Mouse (Mus musculus): ENCODE results near the gene B9d1. TPM values are rescaled to one million over a fixed set of nuclear protein-coding genes. Genes with fewer than 3 reads are reported as not detected.

B9d1 gene
- polyA plus RNA-seq, 3 experiments from 2014 or later = 2.2 to 4.4 (median 2.4) TPM

DNA sequence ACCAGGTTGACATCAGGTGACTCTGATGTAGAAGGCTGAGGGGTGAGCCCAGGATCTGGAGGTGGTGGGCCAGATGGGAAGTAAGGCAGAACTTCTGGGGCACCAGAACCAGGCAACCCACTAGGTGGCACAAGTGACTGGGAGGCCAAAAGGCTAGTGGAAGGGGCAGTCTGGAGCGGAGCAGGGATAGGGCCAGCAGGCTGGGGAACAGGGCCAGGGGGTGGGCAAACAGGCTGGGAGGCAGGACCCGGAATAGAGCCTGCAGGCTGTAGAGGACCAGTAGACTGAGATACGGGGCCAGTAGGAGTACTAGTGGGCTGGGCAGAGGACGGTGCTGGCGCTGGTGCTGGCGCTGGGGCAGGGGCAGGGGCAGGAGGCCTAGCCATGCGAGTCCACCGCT is 15.1 kb upstream of the B9d1 start:
- no peak for ATAC-seq

DNA sequence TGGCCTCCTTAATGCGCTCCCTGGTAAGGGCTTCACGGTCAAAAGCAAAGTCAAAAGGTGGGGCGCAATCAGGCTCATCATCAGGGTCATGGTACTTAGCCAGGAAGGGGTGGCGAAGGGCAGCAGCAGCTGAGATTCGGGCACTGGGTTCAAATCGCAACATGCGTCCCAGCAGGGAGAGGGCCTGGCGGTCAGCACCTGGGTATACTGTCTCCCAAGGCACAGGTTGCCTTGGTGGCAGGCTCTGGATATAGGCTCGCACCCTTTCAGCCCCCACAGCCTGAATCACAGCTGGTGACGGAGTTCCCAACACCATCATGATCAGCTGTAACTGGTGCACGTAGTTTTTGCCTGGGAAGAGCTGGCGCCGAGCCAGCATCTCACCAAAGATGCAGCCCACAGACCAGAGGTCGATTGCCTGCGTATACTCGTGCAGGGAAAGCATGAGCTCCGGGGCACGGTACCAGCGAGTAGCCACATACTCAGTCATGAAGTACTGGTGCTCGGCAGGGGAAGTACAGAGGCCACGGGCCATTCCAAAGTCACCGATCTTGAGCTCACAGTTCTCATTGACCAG is 13.9 kb upstream of the B9d1 start:
- no peak for ATAC-seq

DNA sequence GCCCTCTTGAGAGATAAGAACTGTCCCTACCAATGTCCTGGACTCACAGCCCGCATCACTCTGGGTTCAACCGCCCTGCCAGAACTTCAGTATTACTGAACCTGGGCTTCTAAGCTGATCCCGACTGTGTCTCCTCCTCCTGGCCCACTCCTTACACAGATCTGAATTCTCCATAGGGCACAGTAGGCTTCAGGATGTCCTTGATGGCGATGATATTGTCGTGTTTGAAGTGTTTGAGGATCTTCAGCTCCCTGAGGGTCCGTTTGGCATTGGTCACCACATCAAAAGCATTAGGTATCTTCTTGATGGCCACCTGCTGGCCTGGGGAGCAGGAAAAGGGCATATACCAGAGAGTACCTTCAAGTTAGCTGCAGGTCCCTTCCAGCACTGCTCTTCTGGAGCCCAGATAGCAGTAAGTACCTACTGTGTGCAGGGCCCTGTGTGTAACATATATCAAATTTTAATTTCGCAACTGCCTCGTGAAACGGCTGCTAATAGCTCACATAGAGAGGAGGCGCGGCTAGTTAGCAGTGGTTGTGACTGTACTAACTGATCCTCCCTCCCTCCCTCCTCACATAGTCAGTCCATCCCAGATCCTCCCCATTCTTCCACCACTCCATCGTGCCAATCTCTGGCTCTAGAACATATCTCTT is 12.1 kb upstream of the B9d1 start:
- ATAC-seq = no peak

DNA sequence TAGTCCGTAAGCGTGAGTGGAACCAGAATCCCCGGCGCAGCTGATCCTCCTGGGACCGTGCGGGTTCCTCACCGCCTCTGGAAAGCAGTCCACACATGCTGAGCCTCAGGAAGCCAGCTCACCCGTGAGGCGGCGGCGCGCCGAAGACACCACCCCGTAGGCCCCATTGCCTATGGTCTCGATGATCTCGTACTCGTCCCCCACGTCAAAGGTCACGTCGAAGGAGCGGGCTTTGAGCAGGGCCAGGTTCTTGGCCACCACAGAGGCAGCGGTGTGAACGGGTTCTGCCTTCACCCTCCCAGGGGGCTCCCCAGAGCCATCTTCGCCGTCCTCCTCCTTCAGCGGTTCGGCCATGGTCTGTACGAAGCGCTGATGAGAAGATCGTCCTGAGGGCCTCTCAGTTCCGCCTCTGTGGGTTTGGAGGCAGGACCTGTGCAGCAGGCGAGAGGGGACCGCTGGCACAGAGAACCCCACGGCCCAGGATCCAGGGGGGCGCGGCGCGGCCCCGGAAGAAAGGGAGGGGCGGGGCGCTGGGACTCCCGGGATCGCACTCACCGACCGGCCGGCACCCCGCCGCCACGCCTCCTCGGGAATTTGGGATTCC is 11.3 kb upstream of the B9d1 start:
- ATAC-seq = peak; percentile 45

DNA sequence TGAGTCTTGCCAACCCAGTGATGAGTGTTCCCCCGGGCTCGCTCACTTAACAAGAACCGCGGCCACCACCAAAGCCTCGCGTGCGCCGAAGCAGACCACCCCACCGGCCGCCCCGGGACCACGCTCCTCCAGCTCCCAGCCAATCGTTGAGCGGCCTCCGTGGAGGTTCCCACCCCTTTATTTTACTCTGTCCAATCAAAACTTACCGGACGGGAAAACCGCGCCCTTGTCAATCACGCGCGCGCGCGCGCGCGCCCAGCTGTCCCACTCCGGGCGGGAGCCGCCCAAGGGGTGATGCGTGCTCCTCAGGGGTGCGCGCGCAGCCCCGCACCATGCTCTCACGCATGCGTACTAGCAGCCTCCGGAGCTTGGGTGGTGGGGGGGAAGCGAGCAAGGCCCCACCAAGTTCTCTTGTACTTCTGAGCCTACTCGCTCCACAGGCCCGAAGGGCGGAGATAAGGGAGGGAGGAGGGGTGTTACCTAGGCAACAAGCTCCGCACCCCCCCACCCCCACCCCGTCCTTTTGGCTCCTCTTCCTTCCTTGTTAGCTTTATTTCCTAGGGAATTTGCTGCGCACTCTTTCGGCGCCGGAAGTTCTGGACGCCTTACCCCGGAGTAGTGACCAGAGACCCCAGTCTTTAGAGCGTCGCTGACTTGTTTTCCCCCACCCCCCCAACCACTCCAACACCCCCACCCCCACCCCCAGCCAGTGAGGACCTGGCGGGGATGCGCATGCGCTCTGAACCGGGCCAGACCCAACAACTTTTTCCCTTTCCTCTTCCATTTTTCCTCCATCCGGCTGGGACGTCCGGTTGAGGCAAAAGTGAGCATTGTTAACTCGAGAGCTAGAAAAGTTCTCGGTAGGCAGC is 10.6 kb upstream of the B9d1 start, which contains the start of gene Mapk7:
TSS of gene Mapk7 (minus strand) at position 278 of the 869 bp plus-strand sequence.
- ATAC-seq = peak; percentile 93

DNA sequence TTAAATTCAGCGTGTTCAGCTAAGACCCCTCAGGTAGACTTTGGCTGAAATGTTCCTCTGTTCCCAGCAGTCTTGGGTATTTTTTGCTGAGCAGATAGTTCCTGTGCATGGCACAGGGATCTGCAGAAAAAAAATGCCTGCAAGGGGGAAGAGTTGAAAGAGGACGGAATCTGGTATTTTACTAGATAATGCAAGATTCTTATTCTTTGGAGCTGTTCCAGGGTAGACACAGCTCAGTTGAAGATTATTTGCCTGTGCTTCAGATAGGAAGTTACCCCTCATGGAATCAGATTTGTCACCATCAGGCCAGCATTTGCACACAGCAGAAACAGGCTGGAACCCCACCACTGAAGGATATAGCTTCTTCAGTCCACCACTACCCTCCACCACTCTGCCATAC is 9.4 kb upstream of the B9d1 start:
- no peak for ATAC-seq

DNA sequence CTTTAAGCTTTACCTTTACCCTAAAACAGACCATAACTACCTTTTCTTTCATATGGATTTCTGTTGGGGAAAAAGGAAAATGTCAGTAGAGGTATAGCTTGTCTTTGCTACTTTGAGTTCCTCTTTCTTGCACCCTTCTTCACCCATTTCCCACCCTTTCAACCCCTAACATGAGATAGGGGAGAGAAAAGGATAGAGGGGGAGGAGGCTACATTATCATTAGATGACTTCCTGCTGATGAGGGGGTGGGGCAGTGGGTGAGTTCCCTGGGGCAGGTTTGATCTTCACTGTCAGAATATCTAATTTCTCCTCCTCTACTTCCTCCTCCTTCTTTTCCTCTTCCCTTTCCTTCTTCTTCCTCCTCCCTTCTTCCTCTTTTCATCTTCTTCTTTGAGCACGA is 7.5 kb upstream of the B9d1 start:
- ATAC-seq = no peak

DNA sequence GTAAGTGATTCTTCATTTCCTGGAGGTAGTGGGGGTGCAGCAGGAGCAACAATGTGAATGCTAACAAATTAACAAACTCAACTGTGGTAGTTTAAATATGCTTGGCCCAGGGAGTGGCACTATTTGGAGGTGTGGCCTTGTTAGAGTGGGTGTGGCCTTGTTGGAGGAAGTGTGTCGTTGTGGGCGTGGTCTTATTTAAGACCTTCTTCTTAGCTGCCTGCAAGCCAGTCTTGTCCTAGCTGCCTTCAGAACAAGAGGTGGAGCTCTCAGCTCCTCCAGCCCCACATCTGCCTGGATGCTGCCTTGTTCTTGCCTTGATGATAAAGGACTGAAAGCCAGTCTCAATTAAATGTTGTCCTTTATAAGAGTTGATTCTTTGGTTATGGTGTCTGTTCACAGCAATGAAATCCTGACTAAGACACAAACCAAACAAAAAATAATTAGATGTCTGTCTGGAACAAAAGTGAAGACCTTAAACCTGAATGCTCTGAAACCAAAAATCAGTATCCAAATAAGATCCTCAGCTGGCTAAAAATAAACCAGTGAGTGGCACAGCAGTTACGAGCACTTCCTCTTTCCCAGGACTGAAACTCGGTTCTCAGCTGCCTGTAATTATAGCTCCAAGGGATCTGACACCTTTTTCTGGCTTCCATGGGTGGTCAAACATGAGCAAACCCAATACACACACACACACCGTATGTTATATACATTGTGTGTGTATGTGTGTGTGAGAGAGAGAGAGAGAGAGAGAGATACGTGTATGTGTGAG is 6.0 kb upstream of the B9d1 start:
- no peak for ATAC-seq

DNA sequence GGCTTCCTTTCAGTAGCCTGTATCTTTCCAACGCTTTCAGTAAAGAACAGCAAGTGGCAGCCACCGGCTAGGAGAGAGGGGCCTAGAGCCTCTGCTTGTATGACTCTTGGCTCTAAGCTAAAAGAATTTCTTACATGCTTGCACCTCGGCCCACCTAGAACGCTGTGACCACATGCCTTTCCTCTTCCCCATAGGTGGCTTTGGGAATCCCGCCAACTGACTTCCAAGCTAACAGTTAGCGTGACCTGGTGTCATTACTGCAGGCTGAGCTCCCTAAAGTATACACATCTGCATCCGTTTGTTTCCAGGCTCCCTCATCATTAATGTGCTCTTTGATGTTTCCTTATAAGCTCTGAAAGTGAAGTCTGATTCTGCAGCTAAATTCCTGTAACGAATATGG is 1.0 kb upstream of the B9d1 start:
- ATAC-seq = no peak

DNA sequence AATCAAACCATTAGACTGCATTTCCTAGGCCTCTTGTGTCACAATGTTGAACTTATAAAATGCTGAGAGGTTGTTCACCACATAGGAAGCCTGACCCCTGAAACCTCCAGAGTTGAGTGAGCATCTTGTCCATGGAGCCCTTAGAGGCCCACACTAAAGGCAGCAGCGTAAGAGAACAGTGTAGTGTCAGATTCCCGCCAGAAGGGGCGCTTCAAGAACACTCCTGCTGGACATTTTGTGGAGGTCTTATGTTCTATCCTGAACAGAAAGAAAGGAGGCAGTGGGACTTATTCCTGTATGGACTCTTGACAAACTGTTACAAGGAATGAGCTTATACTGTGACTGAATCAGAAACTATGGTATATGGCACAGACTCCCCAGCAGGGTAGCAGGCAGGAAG is 10.0 kb downstream of the B9d1 start:
- ATAC-seq = no peak

DNA sequence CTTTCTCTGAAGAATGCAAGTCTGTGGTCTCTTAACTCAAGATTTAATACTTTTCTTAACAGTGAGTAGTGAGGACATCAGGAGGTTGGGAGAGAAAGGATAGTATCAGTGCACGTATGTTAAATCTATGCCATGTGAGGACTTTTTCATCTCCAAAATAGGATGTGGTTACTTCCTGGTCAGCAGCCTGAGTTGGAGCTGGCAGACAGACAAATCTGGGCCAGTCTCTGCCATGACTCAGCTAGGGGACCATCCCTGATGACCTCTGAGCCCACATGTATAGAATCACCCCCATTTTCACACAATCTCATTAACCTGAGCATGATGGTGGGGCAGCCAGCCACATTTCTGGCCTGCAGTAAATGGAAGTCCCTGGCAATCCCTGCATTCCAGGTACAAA is 13.0 kb downstream of the B9d1 start:
- ATAC-seq = no peak

DNA sequence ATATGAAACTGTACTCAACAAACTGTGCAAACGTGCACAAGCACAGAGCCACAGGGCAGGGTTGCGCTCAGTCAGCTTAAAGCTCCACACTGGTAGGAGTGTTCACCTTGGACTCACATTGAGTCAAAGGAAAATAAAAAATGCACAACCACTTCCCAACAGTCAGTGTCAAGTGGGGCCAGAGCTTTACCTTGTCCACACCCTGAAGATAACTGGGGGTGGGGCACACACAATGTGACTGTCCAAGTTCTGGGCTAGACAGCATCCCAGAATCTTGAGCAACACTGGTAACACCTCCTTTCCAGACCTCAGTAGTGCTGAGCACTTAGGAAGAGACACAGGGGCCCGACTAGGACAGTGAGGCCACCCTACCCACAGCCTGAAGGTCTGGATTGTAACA is 13.9 kb downstream of the B9d1 start:
- ATAC-seq = no peak

DNA sequence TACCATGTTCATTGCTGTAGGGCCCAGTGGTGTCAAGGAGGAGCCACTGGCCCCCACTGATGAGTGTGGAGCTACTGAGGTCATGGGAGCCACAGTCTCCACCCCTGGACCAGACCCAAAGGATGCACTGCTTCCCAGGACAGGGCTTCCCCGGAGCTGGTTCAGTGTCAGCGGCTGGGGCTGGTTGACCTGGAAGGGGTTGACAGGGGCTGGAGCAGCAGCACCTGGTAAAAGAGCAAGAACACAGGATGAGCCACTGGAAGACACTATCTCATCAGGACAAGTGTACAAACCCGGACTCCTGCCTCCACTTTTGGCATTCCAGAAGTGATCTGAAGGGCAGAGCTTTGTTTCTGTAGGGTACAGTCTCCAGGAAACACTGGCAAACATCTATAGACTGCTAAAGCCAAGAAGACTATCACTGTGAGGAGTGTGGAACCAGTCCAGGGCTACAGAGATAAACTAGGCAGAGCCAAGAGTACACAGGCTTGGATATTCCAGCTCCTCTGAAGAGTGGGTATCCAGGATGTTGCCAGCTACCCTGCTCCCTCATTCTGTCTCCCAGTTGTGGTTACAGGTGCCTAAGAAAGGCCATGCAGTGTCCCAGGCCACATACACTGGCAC is 14.7 kb downstream of the B9d1 start:
- no peak for ATAC-seq

DNA sequence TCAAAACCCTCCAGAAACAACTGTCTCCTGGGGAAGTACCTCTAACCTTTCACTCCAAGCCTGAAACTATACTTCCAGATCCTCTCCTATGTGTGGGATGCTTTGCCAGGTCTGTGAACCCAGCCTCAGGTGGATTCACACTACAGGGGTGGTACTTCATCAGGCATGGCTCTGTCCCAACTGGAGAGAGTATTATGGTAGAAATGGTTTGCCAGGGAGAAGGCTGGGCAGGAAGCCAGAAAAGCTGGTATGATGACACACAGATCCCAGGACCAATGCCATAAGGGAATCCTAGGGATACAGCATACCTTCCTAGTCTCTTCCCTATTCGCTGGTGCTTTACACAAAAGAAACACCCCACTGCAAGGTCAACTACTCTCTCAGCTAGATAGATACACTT is 21.9 kb downstream of the B9d1 start:
- no peak for ATAC-seq

DNA sequence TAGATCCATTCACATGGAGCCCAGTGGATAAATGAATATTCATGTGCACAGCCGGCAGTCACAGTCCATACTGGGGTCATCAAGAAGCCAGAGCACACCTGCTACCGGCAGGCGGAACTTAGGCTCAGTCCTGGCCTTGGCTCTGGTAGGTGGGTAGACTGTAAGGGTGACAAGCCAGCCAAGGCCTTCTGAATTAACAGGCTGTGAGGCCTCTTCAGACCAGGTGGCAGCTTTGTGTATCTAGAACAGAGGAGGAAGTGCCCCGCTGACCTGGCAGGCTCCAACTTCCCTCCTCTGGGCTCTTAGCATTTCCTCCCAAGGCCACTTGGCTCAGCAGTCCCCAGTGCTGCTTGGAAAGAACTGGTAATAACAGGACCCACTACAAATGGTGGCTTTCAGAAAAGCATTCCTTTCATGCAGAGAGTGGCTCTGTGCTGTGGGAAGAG is 24.3 kb downstream of the B9d1 start:
- ATAC-seq = no peak

DNA sequence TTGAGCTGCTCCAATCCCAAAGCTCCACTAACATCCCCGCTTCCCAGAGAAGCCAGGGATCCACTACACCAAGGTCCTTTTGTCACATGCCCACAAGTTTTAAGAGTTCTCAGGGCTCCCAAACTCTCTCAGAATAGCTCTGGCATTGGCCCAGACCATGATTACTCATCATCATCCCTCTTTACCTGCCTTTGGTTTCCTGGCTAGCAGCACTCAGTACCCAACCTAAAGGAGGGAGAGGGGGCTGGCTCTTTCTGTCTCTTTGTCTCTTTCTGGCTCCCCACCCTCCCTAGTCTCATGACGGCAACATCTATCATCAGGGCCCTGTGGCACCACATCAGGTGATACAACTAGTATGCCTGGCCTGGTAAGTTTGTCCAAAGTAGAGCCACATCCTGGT is 27.9 kb downstream of the B9d1 start:
- no peak for ATAC-seq

DNA sequence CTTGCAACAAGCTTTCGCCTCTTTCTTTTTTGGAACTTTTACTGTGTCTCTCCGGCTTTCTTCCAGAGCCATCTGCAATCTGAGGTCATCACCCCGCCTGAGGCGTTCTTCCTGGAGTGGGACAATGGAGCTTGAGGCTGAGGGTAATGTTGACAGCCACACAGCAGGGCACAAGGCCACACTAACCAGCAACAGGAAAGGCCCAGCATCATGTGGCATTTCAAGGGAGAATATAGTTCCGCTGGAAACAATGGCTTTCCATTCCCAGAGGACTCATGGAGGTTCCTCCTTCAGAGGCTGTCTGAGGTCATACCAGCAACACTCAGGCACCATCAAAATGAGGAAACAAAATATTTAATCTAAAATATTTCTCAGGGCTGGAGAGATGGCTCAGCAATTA is 28.6 kb downstream of the B9d1 start:
- ATAC-seq = no peak

DNA sequence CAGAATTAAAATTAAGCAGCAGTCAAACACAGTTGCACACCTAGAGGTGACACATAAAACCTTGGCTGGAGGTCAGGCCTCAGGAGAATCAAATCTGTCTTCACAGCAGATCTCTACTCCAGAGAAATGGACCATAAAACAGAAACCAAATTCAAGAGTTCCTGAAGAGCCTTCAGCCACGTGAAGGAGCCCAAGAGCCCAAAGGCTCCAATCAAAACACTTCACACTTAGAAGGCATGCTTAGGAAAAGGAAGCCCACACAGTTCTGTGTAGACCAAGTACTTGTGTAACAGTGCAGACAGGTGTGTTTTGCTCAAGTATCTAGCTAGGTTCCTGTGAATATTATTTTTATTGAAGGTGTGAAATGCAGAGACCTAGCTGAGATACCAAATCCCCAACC is 30.6 kb downstream of the B9d1 start:
- ATAC-seq = no peak

DNA sequence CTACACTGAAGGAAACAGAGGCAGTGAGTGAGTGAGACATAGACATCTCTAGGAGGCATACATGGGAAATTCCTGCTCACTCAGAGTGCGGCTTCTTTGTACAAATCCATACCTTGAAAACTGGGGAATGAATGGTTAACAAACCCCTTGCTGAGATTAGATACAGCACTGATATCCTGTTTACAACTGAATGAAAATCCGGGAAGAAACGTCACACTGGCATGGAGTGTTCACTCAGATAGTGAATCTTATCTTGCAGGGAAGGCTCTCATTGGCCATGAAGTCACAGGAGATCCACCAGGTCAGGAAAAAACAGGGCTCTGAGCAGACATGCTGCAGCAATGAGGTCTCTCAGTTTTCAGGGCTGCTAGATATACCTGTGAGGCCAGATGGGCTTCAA is 32.0 kb downstream of the B9d1 start:
- no peak for ATAC-seq

DNA sequence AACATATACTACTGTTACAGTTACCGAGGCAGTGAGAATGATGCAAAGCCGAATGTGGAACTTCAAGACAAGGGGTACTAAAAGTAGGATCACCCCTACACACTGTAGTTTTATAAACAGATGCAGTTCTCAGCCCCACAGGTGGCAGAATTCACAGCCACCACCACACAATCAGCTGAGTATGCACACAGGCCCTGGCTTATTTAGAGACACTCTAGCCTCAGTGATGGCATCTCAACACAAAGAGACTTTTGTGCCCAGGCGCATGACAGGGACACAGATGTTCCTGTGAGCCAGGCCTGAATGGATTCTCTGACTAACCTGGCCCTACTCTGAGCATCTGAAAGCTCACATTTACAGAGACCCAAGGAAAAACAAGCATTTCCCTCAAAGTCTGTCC is 32.4 kb downstream of the B9d1 start:
- no peak for ATAC-seq

DNA sequence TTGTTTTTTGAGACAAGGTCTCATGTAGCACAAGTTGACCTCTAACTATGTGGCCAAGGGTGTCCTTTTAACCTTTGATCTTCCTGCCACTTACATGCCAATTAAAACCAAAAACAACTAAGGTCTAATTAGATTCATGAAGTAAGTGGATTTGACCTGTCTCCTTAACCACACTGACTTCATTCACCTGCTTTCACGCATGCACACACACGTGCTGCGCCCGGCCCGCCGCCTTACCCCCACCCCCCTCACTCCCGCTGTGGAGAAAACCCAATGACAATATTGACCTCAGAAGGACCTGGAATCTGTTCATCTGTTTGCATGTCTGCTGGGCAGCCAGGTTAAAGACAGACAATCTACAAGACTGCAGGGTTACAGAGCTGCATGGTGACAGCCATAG is 35.7 kb downstream of the B9d1 start:
- no peak for ATAC-seq

DNA sequence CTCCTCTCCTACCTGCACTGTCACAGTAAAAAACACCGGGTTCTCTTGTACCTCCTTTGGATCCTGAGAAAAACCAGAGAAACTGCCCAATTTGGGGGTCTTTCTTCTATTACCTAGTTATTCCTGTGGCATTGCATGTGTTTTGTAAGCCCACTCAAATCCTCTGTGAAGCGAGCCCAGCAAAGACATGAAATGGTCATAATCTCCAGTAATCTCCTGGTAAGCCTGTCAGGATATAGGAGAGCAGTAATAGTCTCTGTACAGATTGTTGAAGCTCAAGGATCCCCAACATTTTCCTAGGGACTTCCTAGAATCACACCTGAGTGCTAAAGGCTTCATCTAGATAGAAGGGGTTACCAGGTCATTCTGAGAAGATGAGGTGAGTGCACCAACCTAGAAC is 36.2 kb downstream of the B9d1 start:
- ATAC-seq = no peak
